Mouse (Mus musculus) lung, adult 2 months (tissue): ENCODE results near the gene Asna1. TPM values are rescaled to one million over a fixed set of nuclear protein-coding genes. Genes with fewer than 3 reads are reported as not detected.

Experiments used
- DNase-seq: peaks from one replicate; pipeline ENCODE4 v3.0.0; 2022
- H3K4me1 ChIP-seq: fragments of 200-500 bp; 2 replicates; pipeline ENCODE4 v1.6.1; 2011; ENCODE audit warnings: low read length; ENCODE audit not compliant: control insufficient read depth, insufficient read depth
- H3K4me3 ChIP-seq: fragments of 200-500 bp; replicated peaks from 2 replicates; pipeline ENCODE3; 2011; ENCODE audit warnings: low read depth, mild to moderate bottlenecking, control low read depth, low read length; ENCODE audit errors: extremely low read depth
- CTCF ChIP-seq: fragments of 200-500 bp; IDR thresholded peaks from 2 replicates; pipeline ENCODE4 v1.5.1; 2011; ENCODE audit warnings: mild to moderate bottlenecking, low read length, control low read depth; ENCODE audit not compliant: insufficient read depth
- POLR2A ChIP-seq: fragments of 200-500 bp; IDR thresholded peaks from 2 replicates; pipeline ENCODE4 v1.6.1; 2011; ENCODE audit warnings: low read depth, mild to moderate bottlenecking, control low read depth, low read length, borderline replicate concordance; ENCODE audit errors: extremely low read depth
- WGBS: fragments of 180-500 bp; shearing (Covaris S2); methylation state at CpG from one replicate; pipeline ENCODE4 v1.1.7; 2018; 5-methylcytosine and 5-hydroxymethylcytosine counted together
- polyA plus RNA-seq: library from polyadenylated mRNA; depleted of rRNA; stranded (reverse); fragments of >200 nt; gene quantifications from 2 replicates; pipeline ENCODE4 v1.2.3, GENCODE M21; 2012

The Asna1 gene
- polyA plus RNA-seq, 1 experiment = 128 TPM

GRCm38 (mm10) chr8:85062603-85063002 is 37.5 kb upstream of the Asna1 start:
- no peak for DNase-seq
- TF ChIP-seq CTCF = no peak
- TF ChIP-seq POLR2A = no peak
- Histone ChIP-seq H3K4me3 (no peak overlapping the region), H3K4me1 (peaks cover 2% of the 10 kb centered on the region; the same call in 1 of the 2 replicates)
- 95% methylated on average over 4 of the region's 4 CpGs for WGBS

GRCm38 (mm10) chr8:85059879-85060616 is 35.0 kb upstream of the Asna1 start, which contains the start of gene Fbxw9:
Gene Fbxw9 (plus strand): TSS chr8:85060055.
- Histone ChIP-seq H3K4me3 (peak within 1 kb of the TSS; percentile 93), H3K4me1 (peaks cover 2% of the 10 kb centered on the region; the same call in 1 of the 2 replicates)
- DNase-seq = peak; percentile 88
- 1% methylated on average over 53 of the region's 53 CpGs for WGBS
- TF ChIP-seq CTCF (no peak), POLR2A (peak; percentile 36; the same call in 1 of the 2 replicates)

- WGBS = 74% methylated on average over 7 of the region's 7 CpGs
- Histone ChIP-seq H3K4me3 (no peak overlapping the region), H3K4me1 (peaks cover 2% of the 10 kb centered on the region; the same call in 1 of the 2 replicates)
- TF ChIP-seq CTCF = no peak
- TF ChIP-seq POLR2A = no peak
- DNase-seq = no peak
Observed at GRCm38 (mm10) chr8:85057367-85057766, 32.3 kb upstream of the Asna1 start.

- no peak overlapping the region for H3K4me3 ChIP-seq
- 89% methylated on average over 6 of the region's 6 CpGs for WGBS
- no peak for DNase-seq
- TF ChIP-seq CTCF (no peak), POLR2A (no peak)
- peaks cover under 1% of the 10 kb centered on the region; the same call in 1 of the 2 replicates for H3K4me1 ChIP-seq
Observed at GRCm38 (mm10) chr8:85043619-85044018, 18.5 kb upstream of the Asna1 start.

GRCm38 (mm10) chr8:85037681-85038531 is 12.8 kb upstream of the Asna1 start:
- WGBS = under 1% methylated on average over 57 of the region's 57 CpGs
- Histone ChIP-seq H3K4me1 (peaks cover 13% of the 10 kb centered on the region), H3K4me3 (peak overlapping the region; percentile 76)
- TF ChIP-seq POLR2A (no peak), CTCF (no peak)
- peak; percentile 58 for DNase-seq

DNA sequence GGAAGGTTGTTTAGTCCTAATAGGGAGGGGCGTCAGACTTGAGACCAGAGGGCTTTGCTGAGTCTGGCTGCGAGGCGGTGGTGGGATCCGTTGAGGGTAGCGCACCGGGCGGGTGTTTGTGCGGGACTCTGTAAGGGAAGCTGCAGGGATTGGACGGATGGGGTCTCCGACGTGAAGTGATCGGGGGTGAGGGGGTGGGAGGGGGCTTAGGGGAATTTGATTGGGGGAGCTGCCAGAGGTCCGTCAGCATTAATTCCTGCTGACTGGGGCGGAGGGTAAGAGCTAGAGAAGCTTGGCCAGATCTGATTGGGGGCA is 12.2 kb upstream of the Asna1 start:
- H3K4me3 ChIP-seq = peak overlapping the region; percentile 76
- under 1% methylated on average over 14 of the region's 14 CpGs for WGBS
- TF ChIP-seq POLR2A = no peak
- TF ChIP-seq CTCF = no peak
- no peak for DNase-seq
- H3K4me1 ChIP-seq = peaks cover 13% of the 10 kb centered on the region

DNA sequence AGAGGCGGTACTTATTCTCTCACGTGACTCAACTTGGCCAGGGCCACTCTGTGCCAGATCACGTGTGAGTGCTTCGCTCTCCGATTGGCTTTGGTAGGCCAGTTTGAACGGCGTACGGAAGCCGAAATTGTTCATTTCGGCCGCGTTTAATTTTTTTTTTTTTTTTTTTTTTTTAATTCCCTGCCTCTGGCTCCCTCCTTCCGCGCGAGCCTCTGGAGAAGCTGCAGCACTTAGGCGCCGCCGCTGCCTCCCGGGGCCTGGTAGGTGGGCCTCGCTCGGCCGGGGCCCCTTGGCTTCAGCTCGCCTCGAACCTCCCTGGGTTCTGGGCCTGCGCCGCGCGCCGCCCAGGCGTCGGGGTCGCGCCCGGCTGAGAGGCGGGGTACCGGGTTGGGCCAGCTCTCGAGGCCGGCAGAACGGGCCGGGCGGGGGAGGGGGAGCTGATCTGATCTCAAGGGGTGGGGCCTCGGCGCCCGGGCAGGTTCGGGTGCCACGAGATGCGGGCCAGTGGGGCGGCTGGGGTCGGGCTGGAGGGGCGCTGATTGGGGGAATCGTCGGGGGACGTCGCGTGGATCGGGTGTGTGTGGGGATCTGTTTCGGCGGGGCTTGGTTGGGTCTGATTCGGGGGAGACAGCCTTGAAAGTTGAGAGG is 11.8 kb upstream of the Asna1 start, which contains the start of gene Tnpo2:
Tnpo2 (plus strand) TSS at position 198 of the 648 bp plus-strand sequence.
- peak; percentile 83 for DNase-seq
- peak within 1 kb of the TSS; percentile 93 for H3K4me3 ChIP-seq
- under 1% methylated on average over 58 of the region's 59 CpGs for WGBS
- TF ChIP-seq POLR2A = no peak; the same call in 1 of the 2 replicates
- TF ChIP-seq CTCF = no peak
- H3K4me1 ChIP-seq = peaks cover 13% of the 10 kb centered on the region

DNA sequence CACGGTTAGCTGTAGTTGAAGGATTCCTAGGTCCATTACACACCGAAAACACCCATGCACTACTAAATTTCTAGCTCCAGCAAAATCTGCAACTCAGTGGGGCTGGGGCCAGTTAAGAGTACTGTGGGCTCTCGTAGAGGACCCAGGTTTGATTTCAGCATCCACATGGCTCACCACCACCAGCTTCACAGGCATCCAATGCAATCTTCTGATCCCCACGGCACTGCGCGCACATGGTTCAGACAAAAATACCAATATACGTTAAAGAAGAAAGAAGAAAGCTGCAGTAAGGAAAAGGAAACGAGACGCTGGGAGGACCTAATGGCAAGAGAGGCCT is 11.3 kb upstream of the Asna1 start:
- TF ChIP-seq POLR2A = no peak
- no peak for TF ChIP-seq CTCF
- H3K4me1 ChIP-seq = peaks cover 13% of the 10 kb centered on the region
- WGBS = 0% methylated on average over 9 of the region's 9 CpGs
- no peak for DNase-seq
- H3K4me3 ChIP-seq = peak overlapping the region; percentile 93

DNA sequence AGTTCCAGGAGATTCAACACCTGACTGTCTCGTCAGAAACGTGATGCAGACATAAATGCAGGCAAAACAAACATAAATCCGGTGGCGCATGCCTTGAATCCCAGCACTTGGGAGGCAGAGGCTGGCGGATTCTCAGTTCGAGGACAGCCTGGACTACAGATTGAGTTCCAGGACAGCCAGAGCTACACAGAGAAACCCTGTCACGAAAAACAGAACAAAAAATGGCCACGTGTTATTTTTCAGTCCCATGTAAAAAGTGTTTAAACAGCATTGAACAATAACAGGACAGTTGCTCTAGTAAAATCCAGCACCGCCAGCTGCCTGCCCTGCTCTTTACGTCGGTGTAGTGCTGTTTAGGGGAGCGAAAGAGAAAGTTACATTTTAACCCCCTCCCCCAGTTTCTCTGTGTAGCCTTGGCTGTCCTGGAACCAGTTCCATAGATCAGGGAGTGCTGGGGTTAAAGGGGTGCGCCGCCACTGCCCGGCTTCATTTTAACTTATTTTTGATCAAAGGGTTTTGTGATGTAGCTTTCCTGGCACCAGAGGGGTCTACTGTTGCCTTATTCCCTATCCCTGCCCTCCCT is 10.7 kb upstream of the Asna1 start:
- WGBS = under 1% methylated on average over 15 of the region's 15 CpGs
- TF ChIP-seq CTCF (no peak), POLR2A (no peak)
- peak; percentile 30 for DNase-seq

More for the DNA sequence above, 10.7 kb upstream of the Asna1 start:
- Histone ChIP-seq H3K4me1 (peaks cover 13% of the 10 kb centered on the region), H3K4me3 (peak overlapping the region; percentile 93)
